Mouse (Mus musculus): ENCODE data around the gene Chd3. TPM values are rescaled to one million over a fixed set of nuclear protein-coding genes. Genes with fewer than 3 reads are reported as not detected.
A peak's percentile ranks its signal among the peaks of the same experiment; 100 is the strongest.
"Not testable (repeated sequence)": the region's sequence is repeated elsewhere in the genome, so short reads cannot be mapped to it uniquely, and the experiment has no call there.

Gene Chd3
- polyA plus RNA-seq, 1 experiment from 2014 or later, result 135 TPM

- Histone ChIP-seq H3K27ac (peak within 1 kb of the TSS; percentile 11; the same call in 1 of the 2 replicates), H3K36me3 (peaks cover 4% of the 10 kb centered on the region; the same call in 1 of the 2 replicates), H3K9ac (peak within 1 kb of the TSS; percentile 73), H3K9me3 (no peaks in the 10 kb centered on the region), H3K27me3 (peaks cover 35% of the 10 kb centered on the region), H3K4me3 (peak within 1 kb of the TSS; percentile 55), H3K4me1 (peaks cover 42% of the 10 kb centered on the region), H3K4me2 (peak within 1 kb of the TSS; percentile 96)
- ATAC-seq (ENCODE audit: insufficient number of reproducible peaks, insufficient read depth, low FRiP score, low TSS enrichment, low read depth), result peak; percentile 43; the same call in 1 of the 2 replicates
- WGBS, result 11% methylated on average over 26 of the region's 26 CpGs
Observed at GRCm38 (mm10) chr11:69325628-69326407, 43.4 kb downstream of the Chd3 start, which contains the start of gene Kcnab3. Kcnab3 (plus strand) TSS chr11:69326258.

GRCm38 (mm10) chr11:69324749-69325148, 44.5 kb downstream of the Chd3 start:
- Histone ChIP-seq H3K36me3 (peaks cover 14% of the 10 kb centered on the region), H3K27ac (no peak overlapping the region), H3K4me2 (peak overlapping the region; percentile 83), H3K27me3 (peaks cover 32% of the 10 kb centered on the region), H3K9me3 (no peaks in the 10 kb centered on the region), H3K4me1 (peaks cover 42% of the 10 kb centered on the region), H3K9ac (peak overlapping the region; percentile 75), H3K4me3 (peak overlapping the region; percentile 57)
- 77% methylated on average over 6 of the region's 6 CpGs for WGBS
- ATAC-seq (ENCODE audit: insufficient number of reproducible peaks, insufficient read depth, low FRiP score, low TSS enrichment, low read depth), result no peak

GRCm38 (mm10) chr11:69323667-69324111, 45.5 kb downstream of the Chd3 start, which contains the start of the genes Cntrob and Trappc1:
Cntrob (minus strand) TSS chr11:69323775.
Trappc1 (plus strand) TSS chr11:69323980.
- Histone ChIP-seq H3K27me3 (peaks cover 25% of the 10 kb centered on the region), H3K4me1 (peaks cover 42% of the 10 kb centered on the region), H3K36me3 (peaks cover 25% of the 10 kb centered on the region), H3K9me3 (no peaks in the 10 kb centered on the region), H3K9ac (peak within 1 kb of the TSS; percentile 82), H3K4me2 (peak within 1 kb of the TSS; percentile 83), H3K4me3 (peak within 1 kb of the TSS; percentile 57), H3K27ac (peak within 1 kb of the TSS; percentile 86)
- ATAC-seq (ENCODE audit: insufficient number of reproducible peaks, insufficient read depth, low FRiP score, low TSS enrichment, low read depth), result peak; percentile 92
- WGBS, result under 1% methylated on average over 30 of the region's 30 CpGs

- no peak for ATAC-seq (ENCODE audit: insufficient number of reproducible peaks, insufficient read depth, low FRiP score, low TSS enrichment, low read depth)
- Histone ChIP-seq H3K27me3 (peaks cover 17% of the 10 kb centered on the region), H3K4me3 (peak overlapping the region; percentile 57), H3K4me1 (peaks cover 42% of the 10 kb centered on the region), H3K27ac (peak overlapping the region; percentile 86), H3K4me2 (peak overlapping the region; percentile 83), H3K9ac (peak overlapping the region; percentile 82), H3K9me3 (no peaks in the 10 kb centered on the region), H3K36me3 (peaks cover 33% of the 10 kb centered on the region)
- 27% methylated on average over 18 of the region's 18 CpGs for WGBS
Observed at GRCm38 (mm10) chr11:69322693-69323471, 46.3 kb downstream of the Chd3 start.

- Histone ChIP-seq H3K27ac (no peak overlapping the region), H3K4me3 (peak overlapping the region; percentile 57; the same call in 1 of the 2 replicates), H3K9ac (peak overlapping the region; percentile 82), H3K27me3 (peaks cover 8% of the 10 kb centered on the region), H3K4me1 (peaks cover 40% of the 10 kb centered on the region), H3K9me3 (no peaks in the 10 kb centered on the region), H3K36me3 (peaks cover 41% of the 10 kb centered on the region), H3K4me2 (peak overlapping the region; percentile 83)
- WGBS, result 72% methylated on average over 6 of the region's 6 CpGs
- no peak for ATAC-seq (ENCODE audit: insufficient number of reproducible peaks, insufficient read depth, low FRiP score, low TSS enrichment, low read depth)
Observed at GRCm38 (mm10) chr11:69322010-69322409, 47.2 kb downstream of the Chd3 start.

GRCm38 (mm10) chr11:69321580-69321979, 47.6 kb downstream of the Chd3 start:
- H3K27ac ChIP-seq, result no peak overlapping the region
- peaks cover 45% of the 10 kb centered on the region for H3K36me3 ChIP-seq
- no peaks in the 10 kb centered on the region for H3K9me3 ChIP-seq
- peaks cover 4% of the 10 kb centered on the region for H3K27me3 ChIP-seq
- 91% methylated on average over 6 of the region's 6 CpGs for WGBS
- ATAC-seq (ENCODE audit: insufficient number of reproducible peaks, insufficient read depth, low FRiP score, low TSS enrichment, low read depth), result no peak
- H3K9ac ChIP-seq, result peak overlapping the region; percentile 82
- peaks cover 36% of the 10 kb centered on the region for H3K4me1 ChIP-seq
- H3K4me2 ChIP-seq, result peak overlapping the region; percentile 83
- H3K4me3 ChIP-seq, result peak overlapping the region; percentile 57; the same call in 1 of the 2 replicates

GRCm38 (mm10) chr11:69318000-69318399, 51.2 kb downstream of the Chd3 start:
- not testable (repeated sequence) for H3K27me3 ChIP-seq; H3K4me3 ChIP-seq; ATAC-seq (ENCODE audit: insufficient number of reproducible peaks, insufficient read depth, low FRiP score, low TSS enrichment, low read depth); H3K9ac ChIP-seq; H3K27ac ChIP-seq; H3K9me3 ChIP-seq; H3K4me2 ChIP-seq
- peaks cover 15% of the 10 kb centered on the region for H3K4me1 ChIP-seq
- WGBS, result 90% methylated on average over 3 of the region's 3 CpGs
- peaks cover 74% of the 10 kb centered on the region for H3K36me3 ChIP-seq

- H3K9me3 ChIP-seq, result no peaks in the 10 kb centered on the region
- no peaks in the 10 kb centered on the region for H3K27me3 ChIP-seq
- no peak overlapping the region for H3K4me3 ChIP-seq
- H3K4me2 ChIP-seq, result no peak overlapping the region
- H3K9ac ChIP-seq, result no peak overlapping the region
- no peaks in the 10 kb centered on the region for H3K4me1 ChIP-seq
- peaks cover 86% of the 10 kb centered on the region for H3K36me3 ChIP-seq
- 100% methylated on average over 6 of the region's 6 CpGs for WGBS
- no peak overlapping the region for H3K27ac ChIP-seq
- ATAC-seq (ENCODE audit: insufficient number of reproducible peaks, insufficient read depth, low FRiP score, low TSS enrichment, low read depth), result no peak
Observed at GRCm38 (mm10) chr11:69316361-69316760, 52.8 kb downstream of the Chd3 start.

GRCm38 (mm10) chr11:69311266-69311665, 57.9 kb downstream of the Chd3 start:
- Histone ChIP-seq H3K4me3 (no peak overlapping the region), H3K9ac (no peak overlapping the region), H3K27me3 (no peaks in the 10 kb centered on the region), H3K9me3 (no peaks in the 10 kb centered on the region), H3K4me1 (no peaks in the 10 kb centered on the region), H3K36me3 (peaks cover 89% of the 10 kb centered on the region), H3K4me2 (no peak overlapping the region), H3K27ac (no peak overlapping the region)
- ATAC-seq (ENCODE audit: insufficient number of reproducible peaks, insufficient read depth, low FRiP score, low TSS enrichment, low read depth), result no peak
- whole genome bisulfite sequencing, result 78% methylated on average over 7 of the region's 7 CpGs

GRCm38 (mm10) chr11:69306039-69306438, 63.2 kb downstream of the Chd3 start:
- H3K9ac ChIP-seq, result no peak overlapping the region
- H3K4me2 ChIP-seq, result no peak overlapping the region
- H3K4me1 ChIP-seq, result no peaks in the 10 kb centered on the region
- peaks cover 96% of the 10 kb centered on the region for H3K36me3 ChIP-seq
- no peak overlapping the region for H3K4me3 ChIP-seq
- ATAC-seq (ENCODE audit: insufficient number of reproducible peaks, insufficient read depth, low FRiP score, low TSS enrichment, low read depth), result no peak
- no peak overlapping the region for H3K27ac ChIP-seq
- no peaks in the 10 kb centered on the region for H3K27me3 ChIP-seq
- no peaks in the 10 kb centered on the region for H3K9me3 ChIP-seq
- WGBS, result 96% methylated on average over 2 of the region's 2 CpGs

GRCm38 (mm10) chr11:69305291-69305690, 63.9 kb downstream of the Chd3 start:
- WGBS, result 91% methylated on average over 9 of the region's 9 CpGs
- H3K4me3 ChIP-seq, result no peak overlapping the region
- no peak for ATAC-seq (ENCODE audit: insufficient number of reproducible peaks, insufficient read depth, low FRiP score, low TSS enrichment, low read depth)
- no peak overlapping the region for H3K27ac ChIP-seq
- H3K4me1 ChIP-seq, result no peaks in the 10 kb centered on the region
- peaks cover 92% of the 10 kb centered on the region for H3K36me3 ChIP-seq
- no peak overlapping the region for H3K9ac ChIP-seq
- no peak overlapping the region for H3K4me2 ChIP-seq
- H3K9me3 ChIP-seq, result no peaks in the 10 kb centered on the region
- H3K27me3 ChIP-seq, result no peaks in the 10 kb centered on the region

Measured in embryonic facial prominence, embryonic 13.5 days (tissue).